Mouse (Mus musculus) hindbrain, embryonic 11.5 days (tissue): ENCODE measurements at regions not wholly inside any gene's neighbourhood (a gene's known extent, or its start where the extent isn't known, plus 50 kb on each side); places are given as distances from the start of the nearest gene placed in this dataset.

ENCODE experiments used
- ATAC-seq: fragments of 200-750 bp; cut with Nextera tagmentation; 2 replicates; pipeline ENCODE4 v1.8.0; 2017; ENCODE audit warnings: mild to moderate bottlenecking, moderate TSS enrichment, moderate library complexity; ENCODE audit not compliant: low FRiP score
- DNase-seq: peaks from one replicate; pipeline ENCODE4 v3.0.0-alpha.2; 2015; ENCODE audit warnings: low spot score
- H3K27ac ChIP-seq: fragments of 300-500 bp; sonication (generic); 2 replicates; pipeline ENCODE4 v1.5.1; 2014; ENCODE audit warnings: mild to moderate bottlenecking, low read depth, low read length
- H3K27me3 ChIP-seq: fragments of 300-500 bp; sonication (generic); 2 replicates; pipeline ENCODE4 v1.6.1; 2014; ENCODE audit warnings: mild to moderate bottlenecking, low read length, moderate library complexity, mixed read lengths; ENCODE audit not compliant: control insufficient read depth, insufficient read depth
- H3K36me3 ChIP-seq: fragments of 300-500 bp; sonication (generic); 2 replicates; pipeline ENCODE4 v1.6.1; 2014; ENCODE audit warnings: mild to moderate bottlenecking, low read length, moderate library complexity, mixed read lengths; ENCODE audit not compliant: control insufficient read depth, insufficient read depth
- H3K4me1 ChIP-seq: fragments of 300-500 bp; sonication (generic); replicated peaks from 2 replicates; pipeline ENCODE4 v1.6.1; 2014; ENCODE audit warnings: low read length, mixed read lengths; ENCODE audit not compliant: control insufficient read depth, insufficient read depth
- H3K4me2 ChIP-seq: fragments of 300-500 bp; sonication (generic); replicated peaks from 2 replicates; pipeline ENCODE4 v1.6.1; 2014; ENCODE audit warnings: mild to moderate bottlenecking, low read depth, low read length
- H3K4me3 ChIP-seq: fragments of 300-500 bp; sonication (generic); 2 replicates; pipeline ENCODE4 v1.5.1; 2014; ENCODE audit warnings: low read depth, low read length
- H3K9ac ChIP-seq: fragments of 300-500 bp; sonication (generic); 2 replicates; pipeline ENCODE4 v1.6.1; 2014; ENCODE audit warnings: low read depth, low read length
- H3K9me3 ChIP-seq: fragments of 300-500 bp; sonication (generic); 2 replicates; pipeline ENCODE4 v1.6.1; 2016; ENCODE audit warnings: low read length; ENCODE audit not compliant: control insufficient read depth
- WGBS: fragments of 180-500 bp; shearing (Covaris S2); extraction: QIAGEN DNeasy Blood & Tissue Kit; methylation state at CpG from one replicate; pipeline ENCODE4 v1.1.7; 2014; 5-methylcytosine and 5-hydroxymethylcytosine counted together

- H3K9ac ChIP-seq = no peak overlapping the region
- no peaks in the 10 kb centered on the region for H3K27me3 ChIP-seq
- WGBS = 71% methylated on average over 1 of the region's 1 CpGs
- ATAC-seq (no peak), DNase-seq (no peak)
- no peaks in the 10 kb centered on the region for H3K4me1 ChIP-seq
- no peaks in the 10 kb centered on the region for H3K36me3 ChIP-seq
- H3K4me3 ChIP-seq = no peak overlapping the region
- H3K4me2 ChIP-seq = no peak overlapping the region
- no peak overlapping the region for H3K27ac ChIP-seq
- H3K9me3 ChIP-seq = no peaks in the 10 kb centered on the region
These were observed 128.8 kb upstream of the Atp2b1 start for GRCm38 (mm10) chr10:98785411-98785810.

- H3K36me3 ChIP-seq = no peaks in the 10 kb centered on the region
- DNase-seq = no peak
- H3K4me1 ChIP-seq = no peaks in the 10 kb centered on the region
- no peak overlapping the region for H3K4me2 ChIP-seq
- no peak overlapping the region for H3K9ac ChIP-seq
- no peaks in the 10 kb centered on the region for H3K27me3 ChIP-seq
- no peaks in the 10 kb centered on the region for H3K9me3 ChIP-seq
- whole genome bisulfite sequencing = 88% methylated on average over 4 of the region's 4 CpGs
- ATAC-seq = no peak
- no peak overlapping the region for H3K27ac ChIP-seq
- H3K4me3 ChIP-seq = no peak overlapping the region
These were observed 128.1 kb upstream of the Atp2b1 start for GRCm38 (mm10) chr10:98786089-98786488.

- no peaks in the 10 kb centered on the region for H3K36me3 ChIP-seq
- 94% methylated on average over 9 of the region's 9 CpGs for WGBS
- no peaks in the 10 kb centered on the region for H3K27me3 ChIP-seq
- no peak overlapping the region for H3K4me3 ChIP-seq
- H3K9ac ChIP-seq = no peak overlapping the region
- DNase-seq (no peak), ATAC-seq (no peak)
- no peak overlapping the region for H3K27ac ChIP-seq
- no peak overlapping the region for H3K4me2 ChIP-seq
- H3K4me1 ChIP-seq = no peaks in the 10 kb centered on the region
- H3K9me3 ChIP-seq = no peaks in the 10 kb centered on the region
These were observed 124.4 kb upstream of the Atp2b1 start for GRCm38 (mm10) chr10:98789763-98790162.

GRCm38 (mm10) chr10:98790456-98790855, 123.8 kb upstream of the Atp2b1 start:
- Histone ChIP-seq H3K4me2 (no peak overlapping the region), H3K4me3 (no peak overlapping the region), H3K27ac (no peak overlapping the region), H3K36me3 (no peaks in the 10 kb centered on the region), H3K9ac (no peak overlapping the region), H3K9me3 (no peaks in the 10 kb centered on the region), H3K27me3 (no peaks in the 10 kb centered on the region), H3K4me1 (no peaks in the 10 kb centered on the region)
- no peak for DNase-seq
- WGBS = 93% methylated on average over 3 of the region's 3 CpGs
- no peak for ATAC-seq

GRCm38 (mm10) chr10:98792019-98792741, 122.0 kb upstream of the Atp2b1 start:
- no peaks in the 10 kb centered on the region for H3K36me3 ChIP-seq
- 89% methylated on average over 4 of the region's 4 CpGs for WGBS
- no peak for ATAC-seq

GRCm38 (mm10) chr10:98793926-98794536, 120.2 kb upstream of the Atp2b1 start:
- 90% methylated on average over 9 of the region's 9 CpGs for WGBS
- no peaks in the 10 kb centered on the region for H3K4me1 ChIP-seq
- no peak overlapping the region for H3K27ac ChIP-seq
- no peaks in the 10 kb centered on the region for H3K27me3 ChIP-seq
- H3K4me3 ChIP-seq = no peak overlapping the region
- no peaks in the 10 kb centered on the region for H3K36me3 ChIP-seq
- H3K4me2 ChIP-seq = no peak overlapping the region
- H3K9ac ChIP-seq = no peak overlapping the region
- ATAC-seq (no peak), DNase-seq (no peak)
- H3K9me3 ChIP-seq = no peaks in the 10 kb centered on the region

More at GRCm38 (mm10) chr10:98792019-98792741, 122.0 kb upstream of the Atp2b1 start:
- H3K9ac ChIP-seq = no peak overlapping the region
- no peaks in the 10 kb centered on the region for H3K27me3 ChIP-seq
- DNase-seq = no peak
- H3K4me3 ChIP-seq = no peak overlapping the region
- no peaks in the 10 kb centered on the region for H3K4me1 ChIP-seq
- H3K9me3 ChIP-seq = no peaks in the 10 kb centered on the region
- H3K4me2 ChIP-seq = no peak overlapping the region
- no peak overlapping the region for H3K27ac ChIP-seq

GRCm38 (mm10) chr10:98796016-98796415, 118.2 kb upstream of the Atp2b1 start:
- no peaks in the 10 kb centered on the region for H3K36me3 ChIP-seq
- no peak overlapping the region for H3K4me2 ChIP-seq
- H3K4me3 ChIP-seq = no peak overlapping the region
- H3K27ac ChIP-seq = no peak overlapping the region
- H3K9me3 ChIP-seq = no peaks in the 10 kb centered on the region
- H3K4me1 ChIP-seq = no peaks in the 10 kb centered on the region
- H3K27me3 ChIP-seq = no peaks in the 10 kb centered on the region
- no peak overlapping the region for H3K9ac ChIP-seq
- ATAC-seq (no peak), DNase-seq (no peak)
- 91% methylated on average over 3 of the region's 3 CpGs for WGBS

- no peak overlapping the region for H3K4me2 ChIP-seq
- no peak overlapping the region for H3K4me3 ChIP-seq
- H3K9ac ChIP-seq = no peak overlapping the region
- H3K9me3 ChIP-seq = no peaks in the 10 kb centered on the region
- no peak overlapping the region for H3K27ac ChIP-seq
- H3K36me3 ChIP-seq = no peaks in the 10 kb centered on the region
- no peaks in the 10 kb centered on the region for H3K4me1 ChIP-seq
- no peak for ATAC-seq
- DNase-seq = no peak
- no peaks in the 10 kb centered on the region for H3K27me3 ChIP-seq
- WGBS = 87% methylated on average over 6 of the region's 6 CpGs
These were observed 115.4 kb upstream of the Atp2b1 start for GRCm38 (mm10) chr10:98798634-98799415.
